In genomic region chr5:130187383-130187782, GRCm38 (mm10) we compare ENCODE assay signal across 12 mouse cellular contexts. TPM values are rescaled to one million over a fixed set of nuclear protein-coding genes. Genes with fewer than 3 reads are reported as not detected.
A peak's percentile ranks its signal among the peaks of the same experiment; 100 is the strongest.
DNase-seq lines count a peak whose midpoint lies in the region; ATAC-seq lines count a peak whose summit lies in the region.
"Had no signal": no experiment of that assay in that cellular context is flagged by ENCODE, and none has a peak within 500 bp of the region (broad histone marks: within the 10 kb centered on the region; RNA-seq: fewer than 3 reads in every experiment).

No protein-coding gene starts in this region.

- no peak overlapping the region for H3K4me3 ChIP-seq in liver, embryonic 13.5 days (replicated peaks)
- H3K4me3 ChIP-seq: forebrain, embryonic 12.5 days; hindbrain, embryonic 15.5 days; lung, embryonic 15.5 days had no signal

- H3K9me3 ChIP-seq in liver, embryonic 13.5 days (replicated peaks), result no peaks in the 10 kb centered on the region
- H3K9me3 ChIP-seq: forebrain, embryonic 12.5 days; hindbrain, embryonic 15.5 days; lung, embryonic 15.5 days had no signal

- no peak overlapping the region for H3K4me2 ChIP-seq in liver, embryonic 13.5 days
- H3K4me2 ChIP-seq: forebrain, embryonic 12.5 days; hindbrain, embryonic 15.5 days; lung, embryonic 15.5 days had no signal

- WGBS in liver, embryonic 13.5 days (ENCODE audit: insufficient replicate concordance), result 69% methylated on average over 7 of the region's 7 CpGs

- H3K27ac ChIP-seq in liver, embryonic 13.5 days, result no peak overlapping the region
- H3K27ac ChIP-seq: forebrain, embryonic 12.5 days; hindbrain, embryonic 15.5 days; lung, embryonic 15.5 days had no signal

- DNase-seq in cerebellum, postnatal 14 days, result peak; percentile 52 to 55
- DNase-seq in cerebellum, adult 8-10 months, result no peak
- peak; percentile 75 for DNase-seq in urinary bladder, postnatal 14 days (ENCODE audit: low spot score)
- DNase-seq in urinary bladder, postnatal 4 days (ENCODE audit: low spot score in 2 of 2), result no peak
- peak; percentile 39 for DNase-seq in liver, embryonic 13.5 days
- DNase-seq in kidney, postnatal 14 days, result no peak
- no peak for DNase-seq in heart, postnatal 36 days
- no peak for DNase-seq in ovary, adult 18-20 months (ENCODE audit: low spot score)
- DNase-seq: thymus, postnatal 36 days had no signal

- H3K36me3 ChIP-seq in liver, embryonic 13.5 days, result peaks cover 52% of the 10 kb centered on the region

- intact Hi-C loops in heart, postnatal 36 days (cut with DNase I), result no loop called here

- ATAC-seq in liver, embryonic 13.5 days (ENCODE audit: low read depth), result peak; percentile 57

- H3K27me3 ChIP-seq in liver, embryonic 13.5 days, result no peaks in the 10 kb centered on the region
- H3K27me3 ChIP-seq: forebrain, embryonic 12.5 days; hindbrain, embryonic 15.5 days; lung, embryonic 15.5 days had no signal

- peaks cover 45% of the 10 kb centered on the region for H3K4me1 ChIP-seq in liver, embryonic 13.5 days (replicated peaks)

- H3K9ac ChIP-seq in liver, embryonic 13.5 days, result no peak overlapping the region
- H3K9ac ChIP-seq: forebrain, embryonic 12.5 days; hindbrain, embryonic 15.5 days; lung, embryonic 15.5 days had no signal

RNA-seq across cellular contexts. Expression of gene Rabgef1, which starts 15.8 kb away (rescaled TPM):
- polyA plus RNA-seq in liver, embryonic 13.5 days (2015; fragmentation: Nextera tagmentation; extraction: Ambion mirVana), result 26.0 and 30.7 TPM in 2 replicates
- 10 to 100 TPM; 20.6 to 21.2 TPM for total RNA-seq in heart, postnatal 36 days (2021)

RNA-seq across cellular contexts. Expression of gene Tmem248, which starts 29.5 kb away (rescaled TPM):
- 30.7 and 34.4 TPM in 2 replicates for polyA plus RNA-seq in liver, embryonic 13.5 days (2015; fragmentation: Nextera tagmentation; extraction: Ambion mirVana)
- total RNA-seq in heart, postnatal 36 days (2021), result 10 to 100 TPM; 34.4 to 38.5 TPM

RNA-seq across cellular contexts. Expression of gene Kctd7, which starts 42.7 kb away (rescaled TPM):
- 5.5 and 7.1 TPM in 2 replicates for polyA plus RNA-seq in liver, embryonic 13.5 days (2015; fragmentation: Nextera tagmentation; extraction: Ambion mirVana)
- 1 to 10 TPM; 1.8 to 2.9 TPM for total RNA-seq in heart, postnatal 36 days (2021)

Comparison
In these comparisons a context has a peak if more than half of its experiments do, and no peak if none do; other contexts are left out.
1. DNase-seq: peak in cerebellum, postnatal 14 days (2 of 2), urinary bladder, postnatal 14 days (single experiment) and liver, embryonic 13.5 days (single experiment); none in cerebellum, adult 8-10 months (single experiment), urinary bladder, postnatal 4 days (0 of 2), kidney, postnatal 14 days (single experiment), heart, postnatal 36 days (0 of 2) and ovary, adult 18-20 months (single experiment).